25 mouse cellular contexts compared by ENCODE assay signal in the genomic region with DNA sequence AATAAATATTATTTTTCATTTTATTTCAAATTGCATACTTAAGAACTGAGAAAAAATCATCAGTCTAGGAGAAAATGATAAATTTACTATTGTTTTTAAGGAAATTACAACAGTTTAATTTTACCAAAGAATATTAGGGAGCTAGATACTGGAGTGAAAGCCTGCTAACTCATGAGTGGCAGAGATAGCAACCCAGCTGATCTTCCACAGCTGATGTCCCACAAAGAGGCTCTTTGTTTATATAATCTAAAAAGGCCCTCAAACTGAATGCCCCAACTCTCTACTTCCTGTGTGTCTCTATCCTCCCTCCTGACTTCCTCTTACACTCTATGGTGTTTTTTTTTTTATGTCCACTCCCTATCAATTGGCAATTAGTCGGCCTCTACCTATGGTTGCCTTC.
DNase-seq lines count a peak whose midpoint lies in the region; ATAC-seq and TF ChIP-seq lines count a peak whose summit lies in the region.
"Had no signal": no experiment of that assay in that cellular context is flagged by ENCODE, and none has a peak within 500 bp of the region (broad histone marks: within the 10 kb centered on the region; RNA-seq: fewer than 3 reads in every experiment).

No protein-coding gene starts in this region.

- TF ChIP-seq EP300 in MEL (IDR thresholded peaks at IDR 0.05; ENCODE audit: low read depth in 1 of 2, low read length in 2 of 2), result peak; percentile 44 to 52; a peak in 3 of 4 replicates
- TF ChIP-seq EP300 in liver, postnatal 0 days (IDR thresholded peaks at IDR 0.05; ENCODE audit: low read depth), result no peak

- no peaks in the 10 kb centered on the region for H3K79me2 ChIP-seq in MEL (ENCODE audit: control insufficient read depth, insufficient read depth, low read length, poor library complexity)

- peaks cover 3 to 5% of the 10 kb centered on the region in 2 experiments for H3K4me1 ChIP-seq in MEL (ENCODE audit: control insufficient read depth in 1 of 2, insufficient read depth in 2 of 2, low read length in 2 of 2)
- no peaks in the 10 kb centered on the region for H3K4me1 ChIP-seq in forebrain, embryonic 14.5 days (ENCODE audit: control insufficient read depth, insufficient read depth, low read length)
- no peaks in the 10 kb centered on the region for H3K4me1 ChIP-seq in liver, postnatal 0 days (ENCODE audit: insufficient read depth)

- peak; percentile 15 for DNase-seq in A20 (ENCODE audit: low read depth, low spot score)
- DNase-seq in MEL (ENCODE audit: low read depth, low spot score), result peak; percentile 45
- DNase-seq in MEL-GATA-1-ER (ENCODE audit: extremely low read depth, low read depth), result peak; percentile 35
- DNase-seq in forebrain, embryonic 14.5 days (ENCODE audit: low spot score), result no peak
- DNase-seq in left cerebral cortex, adult 18-20 months (ENCODE audit: low spot score in 2 of 2), result no peak
- no peak for DNase-seq in liver, postnatal 0 days
- DNase-seq: adrenal gland, adult 2 months; adrenal gland, adult 8-10 months; adrenal gland, postnatal 10 days; adrenal gland, postnatal 14 days; adrenal gland, postnatal 25 days; adrenal gland, postnatal 36 days; B cell, adult 2 months; cerebellum, adult 11 months; cerebellum, adult 11-12 months; cerebellum, adult 18-20 months; cerebellum, adult 2 months; cerebellum, adult 8-10 months had no signal

- H3K4me2 ChIP-seq in forebrain, embryonic 14.5 days (ENCODE audit: low read length), result no peak overlapping the region
- no peak overlapping the region for H3K4me2 ChIP-seq in liver, postnatal 0 days (ENCODE audit: low read depth, low read length)

- H3K27ac ChIP-seq in MEL (ENCODE audit: control insufficient read depth, low read depth, low read length), result peak overlapping the region; percentile 45; the same call in 1 of the 2 replicates
- H3K27ac ChIP-seq in forebrain, embryonic 14.5 days (ENCODE audit: low read depth, low read length), result no peak overlapping the region
- H3K27ac ChIP-seq in liver, postnatal 0 days (ENCODE audit: low read depth), result no peak overlapping the region

- no peak for TF ChIP-seq CTCF in MEL (IDR thresholded peaks at IDR 0.05 in 2 of 3, conservative IDR thresholded peaks at IDR 0.05 in 1 of 3; ENCODE audit: control insufficient read depth in 1 of 3, insufficient read depth in 1 of 3, low read depth in 2 of 3, low read length in 3 of 3, poor library complexity in 1 of 3, severe bottlenecking in 1 of 3)
- TF ChIP-seq CTCF in liver, postnatal 0 days (IDR thresholded peaks at IDR 0.05; ENCODE audit: low read depth), result no peak

- H3K9ac ChIP-seq in MEL (ENCODE audit: control insufficient read depth, low read depth, low read length, poor library complexity, severe bottlenecking), result no peak overlapping the region
- H3K9ac ChIP-seq in forebrain, embryonic 14.5 days (ENCODE audit: low read length), result no peak overlapping the region
- no peak overlapping the region for H3K9ac ChIP-seq in liver, postnatal 0 days (replicated peaks)

- peaks cover 0 to 10% of the 10 kb centered on the region in 2 experiments; a peak in 3 of 4 replicates for H3K36me3 ChIP-seq in MEL (ENCODE audit: control insufficient read depth in 1 of 2, insufficient read depth in 2 of 2, low read length in 2 of 2)
- H3K36me3 ChIP-seq in forebrain, embryonic 14.5 days (ENCODE audit: control insufficient read depth, insufficient read depth, low read length), result no peaks in the 10 kb centered on the region
- no peaks in the 10 kb centered on the region for H3K36me3 ChIP-seq in liver, postnatal 0 days (replicated peaks; ENCODE audit: insufficient read depth, low read length)

- H3K9me3 ChIP-seq in MEL (replicated peaks; ENCODE audit: insufficient read depth, low read length), result no peaks in the 10 kb centered on the region
- H3K9me3 ChIP-seq in forebrain, embryonic 14.5 days (replicated peaks; ENCODE audit: control insufficient read depth, low read length), result no peaks in the 10 kb centered on the region
- H3K9me3 ChIP-seq in liver, postnatal 0 days (ENCODE audit: low read length), result no peaks in the 10 kb centered on the region
- H3K9me3 ChIP-seq: G1E had no signal

- no peaks in the 10 kb centered on the region for H3K27me3 ChIP-seq in MEL (ENCODE audit: control insufficient read depth in 1 of 2, insufficient read depth in 2 of 2, low read length in 2 of 2)
- no peaks in the 10 kb centered on the region for H3K27me3 ChIP-seq in forebrain, embryonic 14.5 days (replicated peaks; ENCODE audit: control insufficient read depth, insufficient read depth, low read length)
- no peaks in the 10 kb centered on the region for H3K27me3 ChIP-seq in liver, postnatal 0 days (ENCODE audit: insufficient read depth, low read length)
- H3K27me3 ChIP-seq: CH12.LX, Patski had no signal

- no peak for TF ChIP-seq RAD21 in MEL (IDR thresholded peaks at IDR 0.05; ENCODE audit: low read depth, low read length)

- WGBS in forebrain, embryonic 14.5 days, result 78% methylated on average over 1 of the region's 1 CpGs
- 91% methylated on average over 1 of the region's 1 CpGs for WGBS in liver, postnatal 0 days (ENCODE audit: insufficient replicate concordance)

- ATAC-seq in megakaryocyte, adult 5-6 weeks (ENCODE audit: poor library complexity, severe bottlenecking), result 0 out of 2 replicates have a peak, but pooled peaks have one; percentile 30
- ATAC-seq in forebrain, embryonic 14.5 days, result no peak
- ATAC-seq in megakaryocyte-erythroid progenitor cell, adult 5-6 weeks (replicated peaks; ENCODE audit: low FRiP score, low TSS enrichment, poor library complexity, severe bottlenecking), result no peak
- ATAC-seq in liver, postnatal 0 days, result no peak
- ATAC-seq: activated CD4-positive, CD25-positive, alpha-beta regulatory T cell, adult 4 months; CD4-positive, CD25-positive, alpha-beta regulatory T cell, adult 4 months; Patski had no signal

- H3K4me3 ChIP-seq in MEL (ENCODE audit: control insufficient read depth in 1 of 2, insufficient read depth in 1 of 2, low read depth in 2 of 2, low read length in 2 of 2), result no peak overlapping the region
- H3K4me3 ChIP-seq in forebrain, embryonic 14.5 days (ENCODE audit: low read depth, low read length), result no peak overlapping the region
- no peak overlapping the region for H3K4me3 ChIP-seq in liver, postnatal 0 days (ENCODE audit: low read depth, low read length)

- TF ChIP-seq POLR2A in MEL (IDR thresholded peaks at IDR 0.05; ENCODE audit: control insufficient read depth in 1 of 2, insufficient read depth in 1 of 2, low read depth in 1 of 2, low read length in 2 of 2, poor library complexity in 1 of 2), result no peak

TF ChIP-seq in MEL, 35 proteins besides CTCF, POLR2A, EP300 and RAD21:
- TF ChIP-seq MYC (IDR thresholded peaks at IDR 0.05; ENCODE audit: low read depth, low read length), result no peak
- peak; percentile 45; the same call in 1 of the 2 replicates for TF ChIP-seq HCFC1 (IDR thresholded peaks at IDR 0.05; ENCODE audit: low read depth, low read length)
- no peak for TF ChIP-seq CHD2 (IDR thresholded peaks at IDR 0.05; ENCODE audit: low read length)
- TF ChIP-seq POLR2AphosphoS5 (IDR thresholded peaks at IDR 0.05; ENCODE audit: borderline replicate concordance, low read depth, low read length), result no peak
- TF ChIP-seq ZKSCAN1 (IDR thresholded peaks at IDR 0.05; ENCODE audit: low read depth, low read length), result no peak
- no peak for TF ChIP-seq E2F4 (IDR thresholded peaks at IDR 0.05; ENCODE audit: borderline replicate concordance, low read depth, low read length)
- TF ChIP-seq GABPA (IDR thresholded peaks at IDR 0.05; ENCODE audit: low read depth, low read length), result no peak
- TF ChIP-seq MEF2A (IDR thresholded peaks at IDR 0.05; ENCODE audit: extremely low read depth, insufficient replicate concordance, low read depth, low read length, poor library complexity, severe bottlenecking), result no peak
- TF ChIP-seq ZC3H11A (IDR thresholded peaks at IDR 0.05; ENCODE audit: low read depth, low read length), result no peak
- no peak for TF ChIP-seq MAFK (IDR thresholded peaks at IDR 0.05; ENCODE audit: borderline replicate concordance, low read depth, low read length)
- TF ChIP-seq MYB (IDR thresholded peaks at IDR 0.05; ENCODE audit: low read depth, low read length), result no peak
- TF ChIP-seq SMC3 (IDR thresholded peaks at IDR 0.05; ENCODE audit: low read depth, low read length), result no peak
- TF ChIP-seq TAL1 (IDR thresholded peaks at IDR 0.05; ENCODE audit: low read length), result no peak
- peak; percentile 86 for TF ChIP-seq ZNF384 (IDR thresholded peaks at IDR 0.05; ENCODE audit: low read depth, low read length)
- no peak for TF ChIP-seq NELFE (IDR thresholded peaks at IDR 0.05; ENCODE audit: low read depth, low read length)
- TF ChIP-seq KAT2A (conservative IDR thresholded peaks at IDR 0.05; ENCODE audit: low read depth, low read length), result no peak
- peak; percentile 100 for TF ChIP-seq ETS1 (IDR thresholded peaks at IDR 0.05; ENCODE audit: low read depth, low read length)
- TF ChIP-seq NRF1 (IDR thresholded peaks at IDR 0.05; ENCODE audit: insufficient read depth, low read depth, low read length, poor library complexity, severe bottlenecking), result no peak
- no peak for TF ChIP-seq RCOR1 (IDR thresholded peaks at IDR 0.05; ENCODE audit: low read depth, low read length)
- TF ChIP-seq UBTF (IDR thresholded peaks at IDR 0.05; ENCODE audit: borderline replicate concordance, insufficient read depth, low read depth, low read length), result no peak
- no peak for TF ChIP-seq TCF12 (IDR thresholded peaks at IDR 0.05; ENCODE audit: low read depth, low read length)
- no peak for TF ChIP-seq JUND (IDR thresholded peaks at IDR 0.05; ENCODE audit: low read depth, low read length)
- TF ChIP-seq ELF1 (IDR thresholded peaks at IDR 0.05; ENCODE audit: low read depth, low read length), result peak; percentile 49; the same call in 1 of the 2 replicates
- peak; percentile 79 for TF ChIP-seq SIN3A (IDR thresholded peaks at IDR 0.05; ENCODE audit: low read length)
- TF ChIP-seq POLR2AphosphoS2 (IDR thresholded peaks at IDR 0.05; ENCODE audit: low read length), result no peak
- no peak for TF ChIP-seq TBP (IDR thresholded peaks at IDR 0.05; ENCODE audit: low read depth, low read length)
- no peak for TF ChIP-seq ZMIZ1 (IDR thresholded peaks at IDR 0.05; ENCODE audit: low read depth, low read length)
- no peak for TF ChIP-seq CHD1 (IDR thresholded peaks at IDR 0.05; ENCODE audit: low read depth, low read length)
- TF ChIP-seq MXI1 (IDR thresholded peaks at IDR 0.05; ENCODE audit: low read depth, low read length), result no peak; the same call in 1 of the 2 replicates
- TF ChIP-seq USF2 (IDR thresholded peaks at IDR 0.05; ENCODE audit: borderline replicate concordance in 1 of 2, insufficient read depth in 1 of 2, low read depth in 1 of 2, low read length in 2 of 2), result no peak
- TF ChIP-seq GATA1 (IDR thresholded peaks at IDR 0.05; ENCODE audit: low read depth, low read length), result peak; percentile 62
- TF ChIP-seq BHLHE40 (IDR thresholded peaks at IDR 0.05; ENCODE audit: borderline replicate concordance, low read depth, low read length), result no peak

Comparison
In these comparisons a context has a peak if more than half of its experiments do, and no peak if none do; other contexts are left out.
1. DNase-seq: peak in A20 (single experiment), MEL (single experiment) and MEL-GATA-1-ER (single experiment); none in forebrain, embryonic 14.5 days (single experiment), left cerebral cortex, adult 18-20 months (0 of 2) and liver, postnatal 0 days (single experiment).